Mouse (Mus musculus): Measurements from ENCODE around the gene Ilf3.

Gene Ilf3

DNA sequence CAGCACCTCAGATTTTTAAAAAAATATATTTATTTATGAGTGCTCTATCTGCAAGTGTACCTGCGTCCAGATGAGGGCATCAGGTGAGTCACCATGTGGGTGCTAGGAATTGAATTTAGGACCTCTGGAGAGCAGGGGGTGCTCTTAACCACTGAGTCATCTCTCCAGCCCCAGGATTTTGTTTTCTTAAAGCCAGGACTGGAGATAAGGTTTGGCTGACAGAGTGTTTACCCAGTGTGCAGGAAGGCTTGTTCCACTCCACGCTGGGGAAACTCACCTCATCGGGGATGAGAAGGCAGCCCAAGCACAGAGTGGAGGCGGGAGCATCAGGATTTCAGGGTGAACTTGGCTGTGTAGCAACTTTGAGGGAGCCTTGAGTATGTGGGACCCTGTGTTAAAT, 27.3 kb upstream of the Ilf3 start:
- no peak for DNase-seq (ENCODE audit: low read depth, low spot score)

DNA sequence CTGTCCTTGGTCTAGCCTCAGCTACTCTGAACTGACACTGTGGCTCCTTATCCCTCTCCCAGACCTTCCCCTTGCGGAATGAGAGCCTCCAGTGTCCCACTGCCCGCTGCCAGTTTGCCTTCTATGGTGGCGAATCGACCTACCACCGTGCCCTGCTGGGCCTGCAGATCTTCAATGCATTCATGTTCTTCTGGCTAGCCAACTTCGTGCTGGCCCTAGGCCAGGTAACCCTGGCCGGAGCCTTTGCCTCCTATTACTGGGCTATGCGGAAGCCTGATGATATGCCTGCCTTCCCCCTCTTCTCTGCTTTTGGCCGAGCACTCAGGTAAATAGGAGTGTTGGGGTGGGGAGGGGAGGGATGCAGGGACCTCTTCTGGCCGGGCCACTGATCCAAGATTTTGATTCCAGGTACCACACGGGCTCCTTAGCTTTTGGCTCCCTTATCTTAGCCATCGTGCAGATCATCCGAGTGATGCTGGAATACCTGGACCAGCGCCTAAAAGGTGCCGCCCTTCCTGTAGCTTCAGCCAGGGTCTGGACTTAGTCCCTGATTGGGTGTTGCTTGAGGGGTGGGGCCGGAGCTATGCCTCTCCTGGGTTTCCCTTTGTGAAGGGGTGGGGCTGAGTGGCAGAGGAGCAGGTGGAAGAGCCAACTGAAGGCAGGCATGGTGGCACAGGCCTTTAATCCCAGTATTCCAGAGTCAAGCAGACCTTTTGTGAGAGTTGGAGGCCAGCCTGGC, 20.9 kb upstream of the Ilf3 start:
- DNase-seq (ENCODE audit: low read depth, low spot score) = no peak

DNA sequence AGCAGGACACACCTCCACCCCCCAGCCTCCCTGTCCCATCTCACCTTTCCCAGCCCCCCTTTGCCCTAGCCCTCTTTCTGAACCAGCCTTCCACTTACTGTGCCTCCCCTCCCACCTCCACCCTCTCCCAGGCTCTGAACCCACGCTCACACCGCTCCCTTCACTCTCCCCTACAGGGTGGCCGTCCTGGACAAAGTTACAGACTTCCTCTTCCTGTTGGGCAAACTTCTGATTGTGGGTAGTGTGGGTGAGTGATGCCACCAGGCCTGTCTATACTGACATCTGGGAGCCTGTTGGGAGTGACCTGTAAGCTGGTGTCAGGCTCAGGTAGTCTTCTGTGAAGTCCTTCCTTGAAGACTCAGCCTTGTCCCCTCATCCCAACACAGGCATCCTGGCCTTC, 19.5 kb upstream of the Ilf3 start:
- no peak for DNase-seq (ENCODE audit: low read depth, low spot score)

DNA sequence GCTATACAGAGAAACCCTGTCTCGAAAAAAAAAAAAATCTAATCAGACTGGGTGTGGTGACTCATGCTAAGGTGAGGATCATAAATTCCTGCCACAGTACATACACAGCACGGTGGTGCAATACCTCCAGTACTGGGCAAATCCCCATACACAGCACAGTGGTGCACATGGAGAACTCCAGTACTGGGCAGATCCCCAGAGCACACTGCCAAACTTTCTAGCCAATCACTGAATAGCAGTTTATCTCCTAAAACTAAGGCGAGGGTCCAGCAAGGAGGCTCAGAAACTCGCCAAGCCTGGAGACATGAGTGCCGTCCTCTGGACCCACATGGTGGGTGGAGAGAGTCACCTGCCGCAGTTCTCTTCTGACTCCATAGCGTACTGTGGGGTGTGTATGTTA, 16.5 kb upstream of the Ilf3 start:
- no peak for DNase-seq (ENCODE audit: low read depth, low spot score)

- DNase-seq (ENCODE audit: low read depth, low spot score) = no peak
Observed at GRCm38 (mm10) chr9:21351702-21352377, 15.8 kb upstream of the Ilf3 start.

- DNase-seq (ENCODE audit: low read depth, low spot score) = no peak
Observed at GRCm38 (mm10) chr9:21352463-21353372, 15.0 kb upstream of the Ilf3 start.

DNA sequence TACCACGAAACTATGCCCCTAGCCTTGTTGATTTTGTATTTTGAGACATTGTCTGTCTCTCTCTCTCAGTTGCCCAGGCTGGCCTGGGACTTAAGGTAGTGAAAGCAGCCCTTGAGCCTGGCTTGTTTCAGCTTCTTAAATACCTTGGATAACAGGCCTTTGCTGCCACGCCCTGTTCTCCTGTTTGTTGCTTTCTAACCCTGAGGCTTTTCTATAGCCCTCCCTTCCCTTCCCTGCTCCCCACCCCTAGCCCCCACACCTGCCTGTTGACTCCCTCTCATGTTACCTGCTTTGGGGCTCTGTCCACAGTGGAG, 14.3 kb upstream of the Ilf3 start:
- DNase-seq (ENCODE audit: low read depth, low spot score) = no peak

- DNase-seq (ENCODE audit: low read depth, low spot score) = no peak
Observed at GRCm38 (mm10) chr9:21354796-21355195, 12.9 kb upstream of the Ilf3 start.

- peak; percentile 47 for DNase-seq (ENCODE audit: low read depth, low spot score)
Observed at GRCm38 (mm10) chr9:21356981-21357718, 10.5 kb upstream of the Ilf3 start.

GRCm38 (mm10) chr9:21366541-21367220, 990 bp upstream of the Ilf3 start:
- peak; percentile 34 for DNase-seq (ENCODE audit: low read depth, low spot score)

- peak; percentile 16 for DNase-seq (ENCODE audit: low read depth, low spot score)
Observed at GRCm38 (mm10) chr9:21368131-21368584, 487 bp downstream of the Ilf3 start.

- no peak for DNase-seq (ENCODE audit: low read depth, low spot score)
Observed at GRCm38 (mm10) chr9:21369080-21369479, 1.4 kb downstream of the Ilf3 start.

GRCm38 (mm10) chr9:21370876-21371275, 3.2 kb downstream of the Ilf3 start:
- no peak for DNase-seq (ENCODE audit: low read depth, low spot score)

DNA sequence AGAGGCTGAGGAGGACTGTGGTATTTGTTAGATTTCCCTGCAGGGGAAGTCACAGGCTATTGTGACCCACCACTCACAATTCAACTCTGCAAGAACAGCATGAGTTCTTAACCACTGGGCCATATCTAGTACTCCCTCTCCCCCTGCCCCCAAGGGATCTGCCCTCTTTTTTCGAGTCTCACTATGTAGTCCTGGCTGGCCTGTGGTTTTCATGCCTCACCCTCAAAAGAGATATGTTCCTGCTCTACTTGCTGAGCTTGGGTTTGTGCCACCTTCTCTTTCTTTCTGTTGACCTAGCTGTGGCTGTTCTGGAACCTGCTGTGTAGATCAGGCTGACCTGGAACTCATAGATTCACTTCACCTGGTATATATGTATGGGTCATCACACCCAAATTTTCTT, 4.8 kb downstream of the Ilf3 start:
- DNase-seq (ENCODE audit: low read depth, low spot score) = no peak

- DNase-seq (ENCODE audit: low read depth, low spot score) = no peak
Observed at GRCm38 (mm10) chr9:21379195-21379594, 11.5 kb downstream of the Ilf3 start.

DNA sequence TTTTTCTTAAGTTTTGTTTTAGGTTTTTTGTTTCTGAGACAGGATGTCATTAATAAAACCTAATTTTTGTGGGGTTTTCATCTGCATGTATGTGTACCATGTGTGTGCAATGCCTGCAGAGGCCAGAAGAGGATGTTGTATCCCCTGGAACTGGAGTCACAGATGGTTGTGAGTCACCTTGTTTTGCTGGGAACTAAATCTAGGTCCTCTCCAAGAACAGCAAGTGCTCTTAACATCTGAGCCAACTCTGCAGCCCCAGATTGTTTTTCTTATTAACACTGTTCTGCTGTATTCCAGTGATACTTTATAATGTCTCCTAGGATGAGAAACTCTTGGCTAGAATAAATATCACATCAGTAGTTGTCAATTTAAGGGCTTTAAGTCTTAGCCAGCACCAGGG, 13.2 kb downstream of the Ilf3 start:
- DNase-seq (ENCODE audit: low read depth, low spot score) = no peak

- no peak for DNase-seq (ENCODE audit: low read depth, low spot score)
Observed at GRCm38 (mm10) chr9:21383966-21384365, 16.3 kb downstream of the Ilf3 start.

DNA sequence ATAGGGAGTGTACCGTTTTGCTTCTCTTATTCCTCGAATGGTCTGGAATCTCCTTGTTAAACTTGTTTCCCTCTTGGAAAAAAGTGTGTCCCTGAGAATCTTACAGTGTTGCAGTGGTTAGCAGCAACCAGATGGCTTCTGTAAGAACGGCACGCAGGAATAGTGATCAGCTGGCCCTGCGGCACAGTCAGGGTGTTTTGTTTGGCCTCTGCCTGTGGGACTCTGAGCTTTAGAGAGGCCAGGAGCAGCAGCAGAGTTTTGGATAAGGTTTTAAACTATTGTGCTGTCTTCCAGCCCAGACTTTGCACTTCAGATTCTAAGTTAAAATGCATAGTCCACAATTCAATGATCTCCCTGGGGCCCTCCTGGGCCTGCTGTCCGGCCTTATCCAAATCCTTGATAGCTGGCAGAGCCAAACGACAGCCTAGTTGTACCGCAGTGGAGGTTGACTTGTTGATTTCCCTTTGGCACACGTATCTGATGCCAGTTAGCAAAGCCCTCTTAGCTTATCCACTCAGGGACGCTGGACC, 25.0 kb downstream of the Ilf3 start:
- no peak for DNase-seq (ENCODE audit: low read depth, low spot score)

DNA sequence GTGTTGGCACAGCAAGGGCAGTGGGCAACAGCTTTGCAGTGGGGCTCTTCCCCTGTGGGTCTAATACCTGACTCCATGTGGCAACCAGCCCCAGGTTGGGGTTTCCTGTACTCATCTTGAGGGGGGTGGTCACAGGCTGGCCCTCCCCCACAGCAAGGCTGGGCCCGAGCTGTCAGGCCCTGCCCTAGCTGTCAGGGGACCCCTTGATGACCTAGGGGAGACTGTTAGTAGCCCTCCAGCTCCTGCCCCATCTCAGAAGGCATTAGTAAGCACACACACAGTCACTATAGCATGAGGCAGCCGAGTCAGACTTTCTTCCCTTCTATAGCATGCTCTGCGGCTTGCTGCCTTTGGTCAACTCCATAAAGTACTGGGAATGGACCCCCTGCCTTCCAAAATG, 28.0 kb downstream of the Ilf3 start:
- no peak for DNase-seq (ENCODE audit: low read depth, low spot score)

GRCm38 (mm10) chr9:21397170-21397569, 29.5 kb downstream of the Ilf3 start:
- no peak for DNase-seq (ENCODE audit: low read depth, low spot score)

DNA sequence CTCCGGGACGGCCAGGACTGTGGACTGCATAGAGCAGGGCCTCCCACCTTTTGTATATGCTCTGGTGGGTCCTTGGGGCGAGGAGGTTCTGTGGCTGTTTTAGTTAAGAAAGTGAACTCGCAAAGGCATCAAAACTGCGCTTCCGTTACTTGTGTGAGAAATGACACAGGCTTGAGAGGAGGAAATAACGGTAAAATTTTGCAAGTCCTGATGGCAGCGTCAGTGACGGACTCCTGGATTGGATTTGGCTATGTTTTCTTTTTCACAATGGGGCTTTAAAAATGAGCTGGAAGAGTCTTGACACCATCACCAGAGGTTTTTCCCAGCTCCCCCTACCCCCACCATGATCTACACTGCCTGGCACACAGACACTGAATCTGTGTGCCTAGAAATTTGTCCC, 33.4 kb downstream of the Ilf3 start:
- no peak for DNase-seq (ENCODE audit: low read depth, low spot score)
